Mouse (Mus musculus): ENCODE results near the gene Dpm3. TPM values are rescaled to one million over a fixed set of nuclear protein-coding genes. Genes with fewer than 3 reads are reported as not detected.
A peak's percentile ranks its signal among the peaks of the same experiment; 100 is the strongest.
"Not testable (repeated sequence)": the region's sequence is repeated elsewhere in the genome, so short reads cannot be mapped to it uniquely, and the experiment has no call there.

Dpm3 gene
- polyA plus RNA-seq (2012; rRNA removed): 150 and 156 TPM in 2 replicates

DNA sequence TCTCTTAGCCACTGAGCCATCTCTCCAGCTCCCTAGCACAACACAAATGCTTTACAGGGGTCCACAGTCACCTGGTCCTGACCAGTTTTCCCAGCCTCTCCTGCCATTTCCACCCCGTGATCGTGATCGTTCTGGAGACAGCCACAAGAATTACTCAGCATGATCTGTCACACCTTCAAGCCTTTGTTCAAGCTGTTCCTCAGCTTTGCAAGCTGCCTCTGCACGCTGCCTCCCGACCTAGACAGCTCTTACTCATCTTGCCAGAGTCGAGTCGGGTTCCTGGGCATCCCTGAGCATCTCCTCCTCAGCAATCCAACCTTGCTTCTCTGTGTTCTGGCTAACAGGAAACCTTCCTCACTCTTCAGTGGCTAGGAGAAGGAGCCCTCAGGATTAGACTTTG lies at the start of gene Dpm3:
Dpm3 (plus strand) TSS at position 283 of the 400 bp plus-strand sequence.
- TF ChIP-seq POLR2A (IDR thresholded peaks at IDR 0.05; ENCODE audit: extremely low read depth, insufficient read depth, low read length) (0 out of 2 replicates have a peak, but pooled peaks have one; percentile 20), CTCF (IDR thresholded peaks at IDR 0.05; ENCODE audit: extremely low read depth, insufficient read depth, low read length) (no peak)
- Histone ChIP-seq H3K4me3 (ENCODE audit: insufficient read depth, low read length) (no peak within 1 kb of the TSS), H3K27ac (ENCODE audit: insufficient read depth, low read length) (no peak within 1 kb of the TSS), H3K4me1 (ENCODE audit: control insufficient read depth, insufficient read depth, low read length) (peaks cover 10% of the 10 kb centered on the region)

GRCm38 (mm10) chr3:89209731-89210130 lies 49.4 kb upstream of the Dpm3 start:
- Histone ChIP-seq H3K4me3 (ENCODE audit: insufficient read depth, low read length) (no peak overlapping the region), H3K27ac (ENCODE audit: insufficient read depth, low read length) (no peak overlapping the region), H3K4me1 (ENCODE audit: control insufficient read depth, insufficient read depth, low read length) (0 out of 2 replicates have a peak, but pooled peaks cover 2% of the 10 kb centered on the region)
- TF ChIP-seq CTCF (IDR thresholded peaks at IDR 0.05; ENCODE audit: extremely low read depth, insufficient read depth, low read length) (no peak), POLR2A (IDR thresholded peaks at IDR 0.05; ENCODE audit: extremely low read depth, insufficient read depth, low read length) (peak; percentile 20; the same call in 1 of the 2 replicates)

DNA sequence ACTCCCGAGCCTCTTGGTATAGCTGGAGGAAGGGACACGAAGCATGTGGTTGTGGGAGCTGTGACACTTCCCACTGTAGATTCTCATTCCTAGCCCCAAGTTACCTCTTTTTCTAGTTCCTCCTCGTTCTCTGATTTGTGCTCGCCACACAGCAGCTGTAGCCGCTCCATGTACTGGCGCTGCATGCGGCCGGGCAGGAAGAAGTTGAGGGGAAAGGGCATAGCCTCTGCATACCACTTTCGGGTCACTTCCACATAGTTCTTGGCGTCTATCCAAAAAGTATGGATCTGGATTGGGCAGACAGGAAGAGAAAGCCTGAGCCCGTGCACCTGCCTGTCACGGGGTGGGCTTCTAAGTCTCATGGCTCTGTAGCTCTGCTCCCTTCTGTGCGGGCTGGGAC lies 49.0 kb upstream of the Dpm3 start:
- TF ChIP-seq POLR2A (IDR thresholded peaks at IDR 0.05; ENCODE audit: extremely low read depth, insufficient read depth, low read length): no peak
- TF ChIP-seq CTCF (IDR thresholded peaks at IDR 0.05; ENCODE audit: extremely low read depth, insufficient read depth, low read length): no peak
- no peak overlapping the region for H3K27ac ChIP-seq (ENCODE audit: insufficient read depth, low read length)
- H3K4me3 ChIP-seq (ENCODE audit: insufficient read depth, low read length): no peak overlapping the region
- 0 out of 2 replicates have a peak, but pooled peaks cover 2% of the 10 kb centered on the region for H3K4me1 ChIP-seq (ENCODE audit: control insufficient read depth, insufficient read depth, low read length)

DNA sequence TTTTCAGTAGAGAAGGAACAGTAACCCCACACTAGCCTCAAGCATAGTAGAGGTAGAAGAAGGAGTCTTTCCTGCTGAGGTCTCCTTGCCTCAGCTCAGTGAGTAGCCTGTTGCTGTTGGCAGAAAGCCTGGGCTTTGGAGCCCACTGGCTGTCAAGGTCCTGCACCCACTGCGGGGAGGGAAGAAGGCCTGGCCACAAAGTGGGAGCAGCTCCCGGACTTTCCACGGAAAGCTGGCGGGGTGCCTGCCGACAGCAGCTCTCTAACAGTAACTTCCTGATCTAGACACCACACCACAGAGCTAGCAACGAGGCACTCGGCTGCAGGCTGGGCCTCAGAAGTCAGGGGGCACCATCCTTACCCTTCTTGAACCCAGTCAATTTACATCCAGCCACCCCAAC lies 48.4 kb upstream of the Dpm3 start:
- Histone ChIP-seq H3K4me1 (ENCODE audit: control insufficient read depth, insufficient read depth, low read length) (0 out of 2 replicates have a peak, but pooled peaks cover 2% of the 10 kb centered on the region), H3K27ac (ENCODE audit: insufficient read depth, low read length) (no peak overlapping the region), H3K4me3 (ENCODE audit: insufficient read depth, low read length) (no peak overlapping the region)
- TF ChIP-seq POLR2A (IDR thresholded peaks at IDR 0.05; ENCODE audit: extremely low read depth, insufficient read depth, low read length): no peak
- TF ChIP-seq CTCF (IDR thresholded peaks at IDR 0.05; ENCODE audit: extremely low read depth, insufficient read depth, low read length): no peak

DNA sequence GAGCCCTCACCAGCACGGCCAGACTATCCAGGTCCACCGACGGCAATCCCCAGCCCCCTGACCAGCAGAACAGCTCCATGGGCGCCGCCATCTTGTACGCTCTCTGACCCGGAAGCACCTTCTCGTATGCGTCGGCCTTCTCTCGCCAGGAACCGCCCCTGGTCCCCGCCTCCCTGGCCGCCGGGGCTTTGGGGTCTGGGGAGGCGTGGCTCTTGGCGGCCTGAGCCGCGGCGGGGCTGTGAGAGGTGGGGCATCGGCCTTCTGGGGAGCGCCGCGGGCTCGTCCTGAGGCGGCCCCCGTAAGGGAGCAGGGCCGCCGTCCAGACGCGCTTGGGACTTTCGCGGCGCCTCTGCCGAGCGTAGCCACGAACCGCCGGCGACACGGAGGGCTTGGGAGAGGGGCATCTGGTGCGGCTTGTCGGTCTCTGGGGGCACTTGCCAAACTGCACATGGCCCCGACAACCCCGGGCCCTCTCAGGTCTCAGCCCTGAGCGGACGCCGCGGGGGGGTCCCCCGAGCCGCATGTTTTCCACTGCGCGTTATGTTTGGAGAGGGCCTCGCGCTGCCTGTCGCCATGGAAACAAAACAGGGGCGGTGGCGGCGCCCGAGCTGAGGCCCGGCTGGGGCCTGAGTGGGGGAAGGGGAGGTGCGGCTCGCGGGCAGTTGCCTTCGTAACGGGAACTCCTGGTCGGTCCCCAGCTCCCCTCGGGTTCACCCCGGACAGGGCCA lies 45.2 kb upstream of the Dpm3 start:
- Histone ChIP-seq H3K27ac (ENCODE audit: insufficient read depth, low read length) (peak overlapping the region; percentile 76), H3K4me1 (ENCODE audit: control insufficient read depth, insufficient read depth, low read length) (0 out of 2 replicates have a peak, but pooled peaks cover 2% of the 10 kb centered on the region), H3K4me3 (ENCODE audit: insufficient read depth, low read length) (peak overlapping the region; percentile 80)
- peak; percentile 57; the same call in 1 of the 2 replicates for TF ChIP-seq POLR2A (IDR thresholded peaks at IDR 0.05; ENCODE audit: extremely low read depth, insufficient read depth, low read length)
- no peak for TF ChIP-seq CTCF (IDR thresholded peaks at IDR 0.05; ENCODE audit: extremely low read depth, insufficient read depth, low read length)

DNA sequence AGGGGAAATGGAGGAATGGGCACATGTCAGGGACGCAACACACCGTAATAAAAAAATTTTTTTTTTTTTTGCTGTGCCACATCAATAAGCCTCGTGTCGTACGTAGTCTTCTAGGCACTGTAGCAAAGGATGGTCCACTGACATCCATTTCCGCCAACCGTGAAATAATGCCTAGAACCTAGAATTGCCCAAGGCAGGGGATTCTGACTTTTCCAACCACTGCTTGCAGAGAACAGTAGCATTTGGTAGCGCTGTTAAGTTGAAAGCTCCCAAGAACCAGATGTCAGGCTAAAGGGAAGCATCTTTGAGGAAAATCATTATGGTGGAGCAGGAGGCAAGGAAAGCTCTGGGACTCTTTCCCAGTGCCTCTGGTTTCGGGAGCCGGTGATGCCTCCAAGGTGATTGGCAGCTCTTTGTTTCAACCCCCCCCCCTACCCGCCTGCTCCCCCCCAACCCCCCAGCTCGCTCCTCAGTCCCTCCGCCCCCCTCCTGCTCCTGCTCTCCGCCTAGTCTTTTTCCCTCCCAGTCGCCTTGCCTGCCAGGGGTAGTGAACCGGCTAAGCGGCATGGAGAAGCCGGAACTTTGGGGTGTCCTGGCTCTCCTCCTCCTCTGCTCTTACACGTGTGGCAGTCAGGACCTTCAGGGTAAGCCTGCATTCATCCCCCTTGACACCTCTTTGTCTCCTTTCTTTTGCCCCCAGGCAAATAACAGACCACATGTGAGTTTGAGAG lies 44.3 kb upstream of the Dpm3 start, which contains the start of gene Thbs3:
Thbs3 (plus strand) TSS at position 500 of the 731 bp plus-strand sequence.
- peak within 1 kb of the TSS; percentile 80 for H3K4me3 ChIP-seq (ENCODE audit: insufficient read depth, low read length)
- TF ChIP-seq CTCF (IDR thresholded peaks at IDR 0.05; ENCODE audit: extremely low read depth, insufficient read depth, low read length) (no peak), POLR2A (IDR thresholded peaks at IDR 0.05; ENCODE audit: extremely low read depth, insufficient read depth, low read length) (no peak)
- H3K27ac ChIP-seq (ENCODE audit: insufficient read depth, low read length): peak within 1 kb of the TSS; percentile 76
- 0 out of 2 replicates have a peak, but pooled peaks cover 2% of the 10 kb centered on the region for H3K4me1 ChIP-seq (ENCODE audit: control insufficient read depth, insufficient read depth, low read length)

GRCm38 (mm10) chr3:89215853-89216252 lies 43.3 kb upstream of the Dpm3 start:
- 0 out of 2 replicates have a peak, but pooled peaks cover 2% of the 10 kb centered on the region for H3K4me1 ChIP-seq (ENCODE audit: control insufficient read depth, insufficient read depth, low read length)
- no peak overlapping the region for H3K27ac ChIP-seq (ENCODE audit: insufficient read depth, low read length)
- TF ChIP-seq CTCF (IDR thresholded peaks at IDR 0.05; ENCODE audit: extremely low read depth, insufficient read depth, low read length) (peak; percentile 93), POLR2A (IDR thresholded peaks at IDR 0.05; ENCODE audit: extremely low read depth, insufficient read depth, low read length) (no peak)
- no peak overlapping the region for H3K4me3 ChIP-seq (ENCODE audit: insufficient read depth, low read length)

GRCm38 (mm10) chr3:89216407-89216806 lies 42.8 kb upstream of the Dpm3 start:
- not testable (repeated sequence) for H3K27ac ChIP-seq (ENCODE audit: insufficient read depth, low read length); H3K4me1 ChIP-seq (ENCODE audit: control insufficient read depth, insufficient read depth, low read length); H3K4me3 ChIP-seq (ENCODE audit: insufficient read depth, low read length)

DNA sequence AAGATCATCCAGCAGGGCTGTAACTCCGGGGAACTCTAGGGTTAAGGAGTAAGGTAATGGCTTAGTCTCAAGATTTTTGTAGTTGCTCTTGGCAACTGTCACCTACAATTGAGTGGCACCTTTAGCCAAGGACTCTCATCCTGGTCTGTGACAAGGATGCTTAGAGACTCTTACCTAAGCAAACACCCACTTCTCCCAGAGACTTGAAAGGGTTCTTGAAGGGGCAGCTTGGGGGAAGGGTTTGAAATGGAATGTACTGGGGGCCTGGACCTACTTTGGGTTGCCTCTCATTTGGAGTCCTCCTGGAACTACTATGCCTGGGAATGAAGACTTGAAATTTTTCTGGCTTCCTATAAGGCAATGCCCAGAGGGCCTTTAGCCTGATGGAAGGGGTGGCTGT lies 40.9 kb upstream of the Dpm3 start:
- H3K4me1 ChIP-seq (ENCODE audit: control insufficient read depth, insufficient read depth, low read length): no peaks in the 10 kb centered on the region
- no peak overlapping the region for H3K4me3 ChIP-seq (ENCODE audit: insufficient read depth, low read length)
- no peak for TF ChIP-seq POLR2A (IDR thresholded peaks at IDR 0.05; ENCODE audit: extremely low read depth, insufficient read depth, low read length)
- TF ChIP-seq CTCF (IDR thresholded peaks at IDR 0.05; ENCODE audit: extremely low read depth, insufficient read depth, low read length): no peak
- H3K27ac ChIP-seq (ENCODE audit: insufficient read depth, low read length): no peak overlapping the region
